Mouse (Mus musculus) forelimb bud, embryonic 11.5 days (tissue): ENCODE data around the gene Jade3.

Experiments
- DNase-seq: peaks from one replicate; pipeline ENCODE4 v3.0.0-alpha.2; 2012; ENCODE audit warnings: low read depth, low spot score

The Jade3 gene

DNA sequence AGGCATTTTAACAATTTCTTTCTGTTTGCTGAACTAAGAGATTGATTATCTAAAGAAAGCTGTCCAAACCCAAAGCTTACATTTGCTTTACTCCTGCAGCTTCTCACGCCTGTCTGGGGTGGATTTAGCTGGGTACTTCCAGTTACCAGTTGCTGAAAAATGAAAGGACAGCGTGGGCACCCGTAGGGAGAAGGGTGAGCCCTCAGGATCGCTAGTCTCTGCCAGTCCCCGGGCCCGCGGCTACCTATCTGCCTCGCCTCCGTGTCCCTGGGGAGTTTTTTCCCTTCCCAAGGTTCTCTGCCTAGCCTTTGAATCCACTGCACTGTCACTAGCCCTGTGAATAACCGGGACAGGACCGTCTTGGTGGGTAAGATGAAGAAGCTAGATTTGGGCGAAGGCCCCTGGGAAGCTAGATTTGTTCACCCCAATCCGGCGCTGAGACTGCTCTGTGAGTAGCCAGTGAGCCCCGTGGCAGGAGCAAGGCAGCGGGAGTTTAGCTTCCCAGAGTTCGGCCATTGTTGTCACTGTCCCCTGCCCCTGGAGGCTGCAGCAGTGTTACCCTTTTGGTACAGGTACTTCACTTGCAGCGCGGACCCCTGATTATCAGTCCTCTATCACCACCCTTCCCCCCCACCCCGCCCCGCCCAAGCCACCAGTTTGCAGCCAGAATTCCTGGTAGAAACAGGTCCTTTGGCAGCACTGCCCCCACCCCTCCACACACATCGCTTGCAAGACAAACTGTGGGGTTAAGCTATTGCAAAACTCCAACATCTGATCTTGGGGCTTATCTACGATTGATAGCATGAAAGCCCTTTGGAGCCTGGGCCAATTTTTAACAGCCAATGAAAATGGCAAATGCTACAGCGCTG lies 122.8 kb downstream of the Jade3 start:
- no peak for DNase-seq

DNA sequence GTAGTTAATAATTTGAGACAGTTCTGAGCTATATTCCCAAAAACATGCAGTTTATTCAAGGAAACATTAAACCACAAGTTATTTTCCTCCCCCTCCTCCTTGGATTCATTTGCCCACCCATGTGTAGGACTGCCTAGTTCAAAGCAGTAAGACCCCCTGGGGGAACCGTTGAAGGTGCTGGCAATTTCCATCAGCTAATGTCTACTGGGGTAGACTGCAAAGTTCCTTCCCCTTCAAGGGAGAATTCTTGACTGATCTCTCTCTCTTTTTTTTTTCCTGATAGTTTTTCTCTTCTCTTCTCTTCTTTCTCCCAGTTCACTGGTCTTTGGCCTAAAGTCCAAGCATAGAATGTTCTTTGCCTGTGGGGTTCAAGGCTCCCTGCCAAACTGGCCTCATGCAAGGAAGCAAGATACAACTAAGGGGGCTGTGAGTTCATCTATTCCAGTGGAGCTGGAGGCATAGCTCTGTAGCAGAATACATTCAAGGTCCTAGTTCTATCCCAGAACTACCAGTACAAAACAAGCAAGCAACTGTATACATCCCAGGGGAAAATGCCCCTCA lies 123.5 kb downstream of the Jade3 start:
- no peak for DNase-seq

DNA sequence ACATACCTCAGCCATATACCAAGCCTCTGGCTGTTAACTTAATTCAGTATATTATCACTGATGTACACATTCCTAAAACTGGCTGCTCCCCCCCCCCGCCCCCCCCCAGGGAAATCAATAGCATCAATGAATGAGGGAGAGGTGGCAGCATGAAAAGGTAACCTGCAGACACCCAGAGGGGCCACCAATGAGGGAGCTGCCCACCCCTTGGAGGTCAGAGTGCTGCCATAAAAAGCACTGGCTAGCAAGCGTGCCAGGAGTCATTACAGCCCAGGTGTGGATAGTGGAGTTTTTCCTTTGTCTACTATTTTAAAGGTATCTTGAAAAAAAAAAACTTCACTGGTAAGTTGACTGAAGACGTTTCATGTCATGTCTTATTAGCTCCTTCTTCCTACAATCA lies 124.0 kb downstream of the Jade3 start, which contains the start of gene Rgn:
Gene Rgn (plus strand): TSS at position 256 of the 400 bp plus-strand sequence.
- no peak for DNase-seq

DNA sequence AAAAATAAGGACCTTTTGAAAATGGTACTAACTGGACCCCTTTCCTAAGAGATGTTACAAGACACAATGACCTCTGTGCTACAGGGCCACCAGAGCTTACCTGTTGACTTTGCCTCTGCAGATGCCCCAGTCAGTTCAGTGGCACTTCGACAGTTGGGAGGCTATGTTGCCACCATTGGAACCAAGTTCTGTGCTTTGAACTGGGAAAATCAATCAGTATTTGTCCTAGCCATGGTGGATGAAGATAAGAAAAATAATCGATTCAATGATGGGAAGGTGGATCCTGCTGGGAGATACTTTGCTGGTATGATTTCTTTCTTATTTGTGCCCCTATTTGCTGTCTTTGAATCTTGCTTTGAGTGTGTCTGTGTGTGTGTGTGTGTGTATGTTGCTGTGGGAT lies 126.7 kb downstream of the Jade3 start:
- DNase-seq = no peak

DNA sequence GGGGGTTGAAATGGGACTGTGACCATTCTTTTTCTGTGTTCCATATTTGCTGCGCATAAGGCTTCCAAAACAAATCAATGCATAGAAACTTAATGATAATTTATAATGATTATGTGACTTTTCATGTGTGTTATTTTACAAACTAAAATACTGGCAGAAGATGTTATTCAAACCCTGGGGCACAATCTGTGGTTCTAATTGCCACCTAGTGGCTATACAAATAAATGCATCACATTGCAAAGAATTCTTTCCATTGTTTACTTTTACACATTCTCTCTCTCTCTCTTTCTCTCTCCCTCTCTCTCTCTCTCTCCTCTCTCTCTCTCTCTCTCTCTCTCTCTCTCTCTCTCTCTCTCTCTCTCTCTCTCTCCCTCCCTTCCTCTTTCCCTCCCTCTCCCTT lies 136.4 kb downstream of the Jade3 start:
- DNase-seq = no peak

DNA sequence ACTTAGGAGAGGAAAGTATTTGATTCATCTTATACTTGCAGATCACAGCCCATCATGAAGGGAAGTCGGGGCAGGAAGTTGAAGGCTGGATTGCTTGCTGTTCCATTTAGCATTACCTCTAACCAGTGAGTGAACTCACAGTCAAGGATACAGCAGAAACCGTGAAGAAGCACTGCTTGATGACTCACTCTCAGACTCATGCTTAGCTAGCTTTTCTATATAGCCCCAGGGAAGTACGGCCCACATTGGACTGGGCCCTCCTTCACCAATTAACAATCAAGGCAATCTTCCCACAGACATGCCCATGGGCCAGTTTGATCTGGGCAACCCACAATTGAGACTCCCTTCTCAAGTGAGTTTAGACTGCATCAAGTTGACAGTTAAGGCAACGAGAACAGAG lies 138.5 kb downstream of the Jade3 start:
- DNase-seq = no peak
